Mouse (Mus musculus) MEL (cell line): ENCODE data around the gene Cep152. TPM values are rescaled to one million over a fixed set of nuclear protein-coding genes. Genes with fewer than 3 reads are reported as not detected.

Experiments
- DNase-seq: peaks from one replicate; pipeline ENCODE4 v3.0.0; 2011; ENCODE audit warnings: low read depth, low spot score
- H3K27ac ChIP-seq: 2 replicates; pipeline ENCODE4 v1.5.1; 2012; ENCODE audit warnings: low read depth, mild to moderate bottlenecking, control low read depth, low read length, moderate library complexity; ENCODE audit not compliant: control insufficient read depth
- H3K27me3 ChIP-seq, 2 experiments: fragments of 150-350 bp in 1 of 2; sonication (generic) in 1 of 2; 2 replicates each; pipeline ENCODE4 v1.6.1; 2012; ENCODE audit warnings: low read length in 2 of 2, mild to moderate bottlenecking in 2 of 2, improper control_type of control experiment in 1 of 2, moderate library complexity in 1 of 2; ENCODE audit not compliant: insufficient read depth in 2 of 2, control insufficient read depth in 1 of 2
- H3K36me3 ChIP-seq, 2 experiments: 2 replicates each; pipeline ENCODE4 v1.6.1; 2012 to 2014; ENCODE audit warnings: low read length in 2 of 2, improper control_type of control experiment in 1 of 2, inconsistent platforms in 1 of 2, mild to moderate bottlenecking in 1 of 2; ENCODE audit not compliant: insufficient read depth in 2 of 2, control insufficient read depth in 1 of 2
- H3K4me1 ChIP-seq, 2 experiments: fragments of 150-350 bp in 1 of 2; sonication (generic) in 1 of 2; 2 replicates each; pipeline ENCODE4 v1.6.1; 2012; ENCODE audit warnings: low read length in 2 of 2, improper control_type of control experiment in 1 of 2, mild to moderate bottlenecking in 1 of 2; ENCODE audit not compliant: insufficient read depth in 2 of 2, control insufficient read depth in 1 of 2
- H3K4me3 ChIP-seq, 2 experiments: fragments of 150-350 bp in 1 of 2; sonication (generic) in 1 of 2; 2 replicates each; pipeline ENCODE4 v1.5.1; 2012; ENCODE audit warnings: low read depth in 2 of 2, low read length in 2 of 2, mild to moderate bottlenecking in 2 of 2, moderate library complexity in 2 of 2, control low read depth in 1 of 2, improper control_type of control experiment in 1 of 2; ENCODE audit not compliant: control insufficient read depth in 1 of 2, insufficient read depth in 1 of 2
- H3K79me2 ChIP-seq: 2 replicates; pipeline ENCODE4 v1.6.1; 2012; ENCODE audit warnings: mild to moderate bottlenecking, low read length, moderate library complexity; ENCODE audit not compliant: control insufficient read depth, poor library complexity, insufficient read depth
- H3K9ac ChIP-seq: 2 replicates; pipeline ENCODE4 v1.6.1; 2012; ENCODE audit warnings: low read depth, mild to moderate bottlenecking, control low read depth, low read length, moderate library complexity; ENCODE audit not compliant: control insufficient read depth, poor library complexity, severe bottlenecking
- H3K9me3 ChIP-seq: fragments of 150-350 bp; sonication (generic); replicated peaks from 2 replicates; pipeline ENCODE4 v1.6.1; 2012; ENCODE audit warnings: mild to moderate bottlenecking, low read length, improper control_type of control experiment, moderate library complexity; ENCODE audit not compliant: insufficient read depth
- CHD1 ChIP-seq: IDR thresholded peaks from 2 replicates; pipeline ENCODE4 v1.6.1; 2012; ENCODE audit warnings: low read depth, mild to moderate bottlenecking, inconsistent platforms, low read length, improper control_type of control experiment
- CTCF ChIP-seq, 3 experiments: IDR thresholded peaks in 2 of 3; conservative IDR thresholded peaks in 1 of 3; 2 replicates each; pipeline ENCODE4 v1.5.1; 2011 to 2012; ENCODE audit warnings: low read length in 3 of 3, low read depth in 2 of 3, mild to moderate bottlenecking in 2 of 3, improper control_type of control experiment in 1 of 3, inconsistent platforms in 1 of 3, mixed read lengths in 1 of 3, moderate library complexity in 1 of 3; ENCODE audit not compliant: control insufficient read depth in 1 of 3, insufficient read depth in 1 of 3, poor library complexity in 1 of 3, severe bottlenecking in 1 of 3
- E2F4 ChIP-seq: IDR thresholded peaks from 2 replicates; pipeline ENCODE4 v1.6.1; 2011; ENCODE audit warnings: low read depth, low read length, improper control_type of control experiment, borderline replicate concordance
- EP300 ChIP-seq, 2 experiments: IDR thresholded peaks; 2 replicates each; pipeline ENCODE4 v1.6.1; 2011; ENCODE audit warnings: improper control_type of control experiment in 2 of 2, low read length in 2 of 2, low read depth in 1 of 2, mild to moderate bottlenecking in 1 of 2
- ETS1 ChIP-seq: IDR thresholded peaks from 2 replicates; pipeline ENCODE4 v1.6.1; 2012; ENCODE audit warnings: low read depth, mild to moderate bottlenecking, inconsistent platforms, low read length, improper control_type of control experiment, moderate library complexity
- HCFC1 ChIP-seq: IDR thresholded peaks from 2 replicates; pipeline ENCODE4 v1.6.1; 2012; ENCODE audit warnings: low read depth, mild to moderate bottlenecking, inconsistent platforms, low read length, improper control_type of control experiment, moderate library complexity
- JUND ChIP-seq: IDR thresholded peaks from 2 replicates; pipeline ENCODE4 v1.6.1; 2011; ENCODE audit warnings: low read depth, mild to moderate bottlenecking, improper control_type of control experiment, low read length
- KAT2A ChIP-seq: conservative IDR thresholded peaks from 2 replicates; pipeline ENCODE4 v1.6.1; 2012; ENCODE audit warnings: low read depth, low read length, improper control_type of control experiment, inconsistent platforms
- MAFK ChIP-seq: IDR thresholded peaks from 2 replicates; pipeline ENCODE4 v1.6.1; 2011; ENCODE audit warnings: low read depth, mild to moderate bottlenecking, low read length, improper control_type of control experiment, borderline replicate concordance
- MYC ChIP-seq: IDR thresholded peaks from 2 replicates; pipeline ENCODE4 v1.6.1; 2011; ENCODE audit warnings: low read depth, mild to moderate bottlenecking, low read length, improper control_type of control experiment, moderate library complexity
- NRF1 ChIP-seq: IDR thresholded peaks from 2 replicates; pipeline ENCODE4 v1.6.1; 2014; ENCODE audit warnings: low read depth, mild to moderate bottlenecking, inconsistent platforms, low read length, improper control_type of control experiment, moderate library complexity; ENCODE audit not compliant: poor library complexity, insufficient read depth, severe bottlenecking
- POLR2A ChIP-seq, 2 experiments: IDR thresholded peaks; 2 replicates each; pipeline ENCODE4 v1.6.1; 2011 to 2012; ENCODE audit warnings: low read length in 2 of 2, mild to moderate bottlenecking in 2 of 2, control low read depth in 1 of 2, improper control_type of control experiment in 1 of 2, low read depth in 1 of 2, moderate library complexity in 1 of 2; ENCODE audit not compliant: control insufficient read depth in 1 of 2, insufficient read depth in 1 of 2, poor library complexity in 1 of 2
- POLR2AphosphoS2 ChIP-seq: IDR thresholded peaks from 2 replicates; pipeline ENCODE4 v1.6.1; 2011; ENCODE audit warnings: low read length, improper control_type of control experiment
- POLR2AphosphoS5 ChIP-seq: IDR thresholded peaks from 2 replicates; pipeline ENCODE4 v1.6.1; 2012; ENCODE audit warnings: low read depth, borderline replicate concordance, mild to moderate bottlenecking, inconsistent platforms, low read length, moderate library complexity, mixed read lengths
- RCOR1 ChIP-seq: IDR thresholded peaks from 2 replicates; pipeline ENCODE4 v1.6.1; 2012; ENCODE audit warnings: low read depth, mild to moderate bottlenecking, inconsistent platforms, low read length, improper control_type of control experiment
- SIN3A ChIP-seq: IDR thresholded peaks from 2 replicates; pipeline ENCODE4 v1.6.1; 2012; ENCODE audit warnings: low read length, improper control_type of control experiment, inconsistent platforms
- TAL1 ChIP-seq: IDR thresholded peaks from 2 replicates; pipeline ENCODE4 v1.6.1; 2012; ENCODE audit warnings: mild to moderate bottlenecking, inconsistent platforms, low read length, moderate library complexity, mixed read lengths
- TBP ChIP-seq: IDR thresholded peaks from 2 replicates; pipeline ENCODE4 v1.8.0; 2011; ENCODE audit warnings: low read depth, low read length, improper control_type of control experiment
- ZKSCAN1 ChIP-seq: IDR thresholded peaks from 2 replicates; pipeline ENCODE4 v1.6.1; 2012; ENCODE audit warnings: low read depth, mild to moderate bottlenecking, inconsistent platforms, low read length, improper control_type of control experiment, moderate library complexity
- ZMIZ1 ChIP-seq: IDR thresholded peaks from 2 replicates; pipeline ENCODE4 v1.6.1; 2012; ENCODE audit warnings: low read depth, mild to moderate bottlenecking, inconsistent platforms, low read length, improper control_type of control experiment, moderate library complexity
- ZNF384 ChIP-seq: IDR thresholded peaks from 2 replicates; pipeline ENCODE4 v1.6.1; 2012; ENCODE audit warnings: low read depth, mild to moderate bottlenecking, inconsistent platforms, low read length, improper control_type of control experiment
- polyA plus RNA-seq, 2 experiments: library from polyadenylated mRNA; stranded (reverse) in 1 of 2; unstranded in 1 of 2; fragments of >175 nt in 1 of 2; fragments of >200 nt in 1 of 2; gene quantifications; 2 replicates each; pipeline versions ENCODE4 v1.2.1 to v1.2.4; 2012; ENCODE audit warnings: low replicate concordance in 2 of 2, low read depth in 1 of 2; ENCODE audit not compliant: insufficient read length in 2 of 2, insufficient read depth in 1 of 2, missing spikeins in 1 of 2
- total RNA-seq: library from RNA; depleted of rRNA; stranded (reverse); fragments of 300-350 nt; gene quantifications from 2 replicates; pipeline ENCODE4 v1.2.3, GENCODE M21; 2012

Cep152 gene
- total and polyA plus RNA-seq, 3 experiments = 13.9 to 14.1 TPM; not detected in 1

GRCm38 (mm10) chr2:125628487-125628886 is 3.6 kb upstream of the Cep152 start:
- H3K36me3 ChIP-seq = peaks cover 0 to 8% of the 10 kb centered on the region in 2 experiments; a peak in 2 of 4 replicates
- H3K9ac ChIP-seq = no peak overlapping the region
- H3K27ac ChIP-seq = no peak overlapping the region
- DNase-seq = no peak
- peaks cover 0 to 8% of the 10 kb centered on the region in 2 experiments; a peak in 2 of 4 replicates for H3K4me1 ChIP-seq
- H3K27me3 ChIP-seq = no peaks in the 10 kb centered on the region
- TF ChIP-seq HCFC1 (no peak), ZMIZ1 (no peak), MAFK (no peak), CHD1 (no peak), TBP (no peak), ZKSCAN1 (no peak), KAT2A (no peak), RCOR1 (no peak), JUND (no peak), ZNF384 (no peak)
- H3K4me3 ChIP-seq = no peak overlapping the region
- H3K79me2 ChIP-seq = peaks cover 9% of the 10 kb centered on the region
- H3K9me3 ChIP-seq = no peaks in the 10 kb centered on the region

GRCm38 (mm10) chr2:125626536-125626935 is 1.6 kb upstream of the Cep152 start:
- Histone ChIP-seq H3K79me2 (peaks cover 25% of the 10 kb centered on the region), H3K9ac (no peak overlapping the region), H3K4me1 (peaks cover 0 to 12% of the 10 kb centered on the region in 2 experiments; a peak in 2 of 4 replicates), H3K4me3 (no peak overlapping the region), H3K36me3 (peaks cover 0 to 15% of the 10 kb centered on the region in 2 experiments; a peak in 2 of 4 replicates), H3K27me3 (no peaks in the 10 kb centered on the region), H3K9me3 (no peaks in the 10 kb centered on the region), H3K27ac (no peak overlapping the region)
- no peak for DNase-seq
- TF ChIP-seq POLR2AphosphoS5 (no peak), E2F4 (no peak), ZMIZ1 (no peak), SIN3A (no peak), EP300 (IDR thresholded peaks at IDR 0.05; ENCODE audit: low read depth in 1 of 2, low read length in 2 of 2) (no peak), CHD1 (no peak), HCFC1 (no peak), ETS1 (no peak), NRF1 (no peak), POLR2AphosphoS2 (no peak), TAL1 (no peak), MYC (no peak), JUND (no peak), POLR2A (IDR thresholded peaks at IDR 0.05; ENCODE audit: control insufficient read depth in 1 of 2, insufficient read depth in 1 of 2, low read depth in 1 of 2, low read length in 2 of 2, poor library complexity in 1 of 2) (no peak), CTCF (IDR thresholded peaks at IDR 0.05 in 2 of 3, conservative IDR thresholded peaks at IDR 0.05 in 1 of 3; ENCODE audit: control insufficient read depth in 1 of 3, insufficient read depth in 1 of 3, low read depth in 2 of 3, low read length in 3 of 3, poor library complexity in 1 of 3, severe bottlenecking in 1 of 3) (no peak), MAFK (no peak)
